Mouse (Mus musculus): ENCODE measurements around the gene Prss40.
"Not testable (repeated sequence)": the region's sequence is repeated elsewhere in the genome, so short reads cannot be mapped to it uniquely, and the experiment has no call there.

Prss40 gene

DNA sequence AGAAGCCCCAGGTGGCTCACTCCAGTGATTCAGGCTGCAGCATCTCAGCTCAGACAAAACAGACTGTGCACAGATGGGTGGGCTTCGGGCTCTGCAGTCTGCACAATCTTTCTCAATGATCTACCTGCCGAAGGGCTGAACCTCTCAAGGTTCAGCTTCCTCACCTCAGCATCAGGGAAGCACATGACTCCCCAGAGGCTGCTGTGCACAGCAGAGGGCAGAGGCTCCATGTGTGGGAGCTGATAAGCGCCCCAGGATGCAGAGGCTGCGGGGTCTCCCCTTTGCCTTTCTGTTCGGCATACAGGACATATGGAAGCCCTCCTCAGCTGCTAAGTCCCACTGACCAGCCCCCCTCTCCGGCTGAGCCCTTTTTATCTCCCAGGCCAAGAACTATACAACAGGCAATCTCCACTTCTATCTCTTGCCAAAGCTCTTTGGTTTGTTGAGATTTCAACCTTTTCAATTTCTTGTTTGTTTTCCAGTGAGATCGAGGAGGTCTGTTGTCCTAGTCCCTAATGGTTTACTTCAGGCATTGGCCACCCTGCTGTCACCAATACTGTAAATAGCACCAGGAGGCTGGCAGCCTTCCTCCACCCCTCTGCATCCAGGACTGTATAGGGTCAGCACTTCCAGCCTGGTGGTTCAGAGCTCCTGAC lies 25.6 kb downstream of the Prss40 start, which contains the start of gene Cfc1:
Gene Cfc1, plus strand, starts transcription at position 606 of the 656 bp plus-strand sequence.
- not testable (repeated sequence) for DNase-seq (ENCODE audit: low read depth, low spot score)

GRCm38 (mm10) chr1:34534574-34534973 lies 26.2 kb downstream of the Prss40 start:
- not testable (repeated sequence) for DNase-seq (ENCODE audit: low read depth, low spot score)

- DNase-seq (ENCODE audit: low read depth, low spot score) = no peak
Measured at GRCm38 (mm10) chr1:34523647-34524046, 37.1 kb downstream of the Prss40 start.

GRCm38 (mm10) chr1:34522850-34523244 lies 37.9 kb downstream of the Prss40 start:
- DNase-seq (ENCODE audit: low read depth, low spot score) = no peak

DNA sequence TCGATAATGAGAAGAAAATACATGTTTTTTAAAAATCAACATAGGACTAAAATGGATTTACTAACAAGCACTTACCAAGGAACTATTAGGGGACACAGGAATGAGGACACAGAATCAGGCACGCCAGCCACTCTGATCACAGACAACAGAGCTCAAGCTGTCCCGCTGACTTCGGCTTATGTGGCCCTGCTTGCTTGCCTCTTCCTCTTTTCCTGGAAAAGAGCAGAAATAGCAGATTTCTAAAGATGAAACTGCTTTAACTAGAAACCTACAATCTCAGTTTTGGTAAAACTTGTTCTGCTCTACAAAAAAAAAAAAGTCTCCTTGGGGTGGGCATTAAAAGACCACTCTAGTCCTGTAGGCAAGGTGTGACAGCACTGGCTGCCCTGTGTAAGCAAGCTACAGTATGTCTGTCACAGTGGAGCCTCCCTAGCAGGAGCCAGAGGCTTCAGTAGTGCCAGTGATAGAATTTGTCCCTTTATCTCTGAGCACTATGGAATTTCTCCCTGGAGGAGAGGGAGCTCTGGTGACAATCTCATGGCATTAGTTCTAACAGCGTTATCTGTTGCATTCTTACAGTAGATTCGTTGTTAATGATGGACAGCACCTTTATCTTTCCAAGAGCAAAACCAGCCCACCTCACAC lies 38.4 kb downstream of the Prss40 start:
- no peak for DNase-seq (ENCODE audit: low read depth, low spot score)

DNA sequence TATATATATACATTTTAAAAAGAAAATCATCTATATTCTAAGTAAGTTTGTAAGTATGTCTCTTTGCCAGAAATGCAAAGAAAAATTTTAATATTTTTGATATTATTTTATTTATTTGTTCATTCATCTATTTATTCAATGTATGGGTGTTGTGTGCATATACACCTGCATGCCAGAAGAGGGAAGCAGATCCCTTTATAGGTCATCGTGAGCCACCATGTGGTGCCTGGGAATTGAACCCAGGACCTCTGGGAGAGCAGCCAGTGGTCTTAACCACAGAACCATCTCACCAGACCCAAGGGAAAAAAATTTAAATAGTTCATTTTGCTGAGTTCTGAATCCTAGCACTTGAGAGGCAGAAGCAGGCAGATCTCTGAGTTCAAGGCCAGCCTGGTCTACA lies 42.5 kb downstream of the Prss40 start:
- no peak for DNase-seq (ENCODE audit: low read depth, low spot score)

GRCm38 (mm10) chr1:34517797-34518196 lies 42.9 kb downstream of the Prss40 start:
- DNase-seq (ENCODE audit: low read depth, low spot score) = not testable (repeated sequence)

DNA sequence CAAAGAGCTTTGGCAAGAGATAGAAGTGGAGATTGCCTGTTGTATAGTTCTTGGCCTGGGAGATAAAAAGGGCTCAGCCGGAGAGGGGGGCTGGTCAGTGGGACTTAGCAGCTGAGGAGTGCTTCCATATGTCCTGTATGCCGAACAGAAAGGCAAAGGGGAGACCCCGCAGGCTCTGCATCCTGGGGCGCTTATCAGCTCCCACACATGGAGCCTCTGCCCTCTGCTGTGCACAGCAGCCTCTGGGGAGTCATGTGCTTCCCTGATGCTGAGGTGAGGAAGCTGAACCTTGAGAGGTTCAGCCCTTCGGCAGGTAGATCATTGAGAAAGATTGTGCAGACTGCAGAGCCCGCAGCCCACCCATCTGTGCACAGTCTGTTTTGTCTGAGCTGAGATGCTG lies 43.4 kb downstream of the Prss40 start:
- not testable (repeated sequence) for DNase-seq (ENCODE audit: low read depth, low spot score)

GRCm38 (mm10) chr1:34516595-34516994 lies 44.1 kb downstream of the Prss40 start:
- DNase-seq (ENCODE audit: low read depth, low spot score) = peak; percentile 18

- DNase-seq (ENCODE audit: low read depth, low spot score) = no peak
Measured at GRCm38 (mm10) chr1:34513068-34513467, 47.7 kb downstream of the Prss40 start.

DNA sequence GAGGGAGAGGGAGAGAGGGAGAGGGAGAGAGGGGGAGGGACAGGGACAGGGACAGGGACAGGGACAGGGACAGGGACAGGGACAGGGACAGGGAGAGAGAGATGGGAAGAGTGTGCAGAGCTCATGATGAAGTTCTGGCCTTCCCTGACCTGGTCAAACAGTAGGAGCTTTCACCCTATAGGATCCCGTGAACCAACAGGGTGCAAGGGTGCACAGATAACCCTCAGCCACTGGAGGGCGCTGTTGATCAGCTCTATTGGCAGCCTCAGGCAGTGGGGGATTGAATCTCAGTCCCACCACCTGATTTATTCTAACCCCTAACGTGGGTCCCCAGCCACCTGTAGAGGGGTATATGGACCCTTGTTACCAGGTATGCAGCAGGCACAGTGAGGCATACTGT lies 49.7 kb downstream of the Prss40 start:
- peak; percentile 40 for DNase-seq (ENCODE audit: low read depth, low spot score)

GRCm38 (mm10) chr1:34510575-34510981 lies 50.2 kb downstream of the Prss40 start:
- peak; percentile 8 for DNase-seq (ENCODE audit: low read depth, low spot score)

DNA sequence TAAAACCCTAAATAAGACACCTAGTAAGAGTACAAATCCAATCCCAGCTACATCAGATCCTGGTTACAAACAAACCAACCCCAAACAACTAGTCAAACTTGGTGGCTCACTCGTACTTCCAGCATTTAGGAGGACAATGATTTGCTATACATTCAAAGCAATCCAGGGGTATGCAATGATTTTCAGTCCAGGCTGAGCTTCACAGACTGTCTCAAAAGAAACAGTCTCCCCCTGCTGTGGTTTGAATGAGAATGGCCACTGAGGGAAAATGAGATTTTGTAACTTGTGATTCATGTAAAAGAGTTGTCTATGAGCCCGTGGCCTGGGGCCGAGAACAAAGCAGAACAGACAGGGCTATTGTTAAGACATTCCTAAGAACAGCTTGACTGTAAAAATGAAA lies 52.8 kb downstream of the Prss40 start:
- no peak for DNase-seq (ENCODE audit: low read depth, low spot score)

DNA sequence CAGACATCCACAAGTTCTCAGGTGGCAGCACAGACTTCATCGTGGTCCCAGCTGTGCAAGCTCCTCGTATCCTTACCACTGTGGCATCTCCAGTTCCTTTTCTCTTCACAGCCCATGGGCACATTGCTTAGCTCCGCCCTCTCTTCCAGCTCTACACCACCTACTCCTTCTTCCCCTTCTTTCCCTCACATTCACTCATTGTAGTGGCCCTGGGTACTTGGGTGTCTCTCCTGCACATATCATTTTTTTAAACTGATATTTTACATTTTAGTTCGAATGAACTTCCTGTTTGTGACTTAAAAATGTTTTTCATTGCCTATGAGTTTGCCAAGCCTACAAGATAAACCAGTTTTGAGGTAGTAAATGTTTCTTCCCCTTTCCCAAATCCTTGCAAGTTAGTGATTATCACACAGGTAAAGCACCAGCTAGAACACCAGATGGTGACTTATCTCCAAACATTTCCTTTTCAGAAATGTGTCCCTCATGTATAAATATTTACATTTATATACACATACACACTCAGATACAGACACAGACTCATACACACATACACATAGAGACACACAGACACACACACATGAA lies 54.7 kb downstream of the Prss40 start:
- DNase-seq (ENCODE audit: low read depth, low spot score) = no peak

- no peak for DNase-seq (ENCODE audit: low read depth, low spot score)
Measured at GRCm38 (mm10) chr1:34505307-34505706, 55.4 kb downstream of the Prss40 start.

DNA sequence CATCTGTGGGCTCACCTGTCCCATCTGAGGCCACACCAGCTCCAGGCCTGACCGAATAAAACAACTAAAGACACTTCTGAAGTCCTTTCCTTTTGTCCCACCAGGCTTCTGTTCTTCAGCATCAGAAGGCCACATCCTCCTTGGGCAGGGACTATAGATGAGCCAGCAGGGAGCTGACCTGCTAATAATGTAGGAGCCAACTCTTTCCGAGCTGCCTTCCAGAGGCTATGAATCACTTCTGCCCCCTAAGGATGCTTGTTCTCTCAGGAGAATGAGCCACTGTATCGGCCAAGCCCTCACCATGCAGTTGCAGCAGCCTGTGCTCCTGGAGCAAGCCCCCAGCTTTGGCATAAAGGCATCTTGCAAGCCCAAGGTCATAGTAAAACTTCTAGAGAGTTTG lies 57.8 kb downstream of the Prss40 start:
- no peak for DNase-seq (ENCODE audit: low read depth, low spot score)

All from forelimb bud, embryonic 11.5 days (tissue).